Mouse (Mus musculus): ENCODE measurements around the gene Iqschfp. TPM values are rescaled to one million over a fixed set of nuclear protein-coding genes. Genes with fewer than 3 reads are reported as not detected.
A peak's percentile ranks its signal among the peaks of the same experiment; 100 is the strongest.

The Iqschfp gene
- polyA plus RNA-seq, 1 experiment from 2014 or later: 0.39 TPM

DNA sequence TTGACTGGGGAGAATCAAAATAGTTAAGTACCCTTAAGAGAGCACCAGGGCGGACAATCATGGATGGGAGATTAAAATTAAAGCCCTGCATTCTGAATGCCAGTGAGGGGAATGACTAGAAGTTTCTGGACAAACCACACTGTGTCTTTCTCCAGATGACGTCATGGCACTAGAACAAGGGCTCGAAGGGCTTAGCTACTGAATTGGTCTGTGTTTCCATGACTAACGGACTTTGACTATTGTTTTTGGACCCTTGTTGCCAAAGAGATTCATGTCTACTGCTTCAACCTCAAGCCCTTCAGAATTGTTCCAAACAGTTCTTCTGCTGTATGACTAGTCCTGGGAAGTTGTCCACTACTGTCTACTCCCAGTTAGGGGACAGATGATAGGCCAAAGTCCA lies 639.9 kb downstream of the Iqschfp start:
- no peaks in the 10 kb centered on the region for H3K4me1 ChIP-seq (replicated peaks; ENCODE audit: control insufficient read depth, insufficient read depth, low read length)
- no peak overlapping the region for H3K4me3 ChIP-seq (ENCODE audit: low read depth, low read length)
- no peak overlapping the region for H3K27ac ChIP-seq (ENCODE audit: low read depth, low read length)
- DNase-seq (ENCODE audit: low spot score) (no peak), ATAC-seq (ENCODE audit: low FRiP score) (no peak)
- 92% methylated on average over 4 of the region's 4 CpGs for WGBS
- H3K4me2 ChIP-seq (replicated peaks; ENCODE audit: low read depth, low read length): no peak overlapping the region
- H3K36me3 ChIP-seq (ENCODE audit: control insufficient read depth, insufficient read depth, low read length): no peaks in the 10 kb centered on the region
- no peaks in the 10 kb centered on the region for H3K9me3 ChIP-seq (ENCODE audit: control insufficient read depth, low read length)
- H3K9ac ChIP-seq (ENCODE audit: low read depth, low read length): no peak overlapping the region
- no peaks in the 10 kb centered on the region for H3K27me3 ChIP-seq (ENCODE audit: control insufficient read depth, insufficient read depth, low read length)

DNA sequence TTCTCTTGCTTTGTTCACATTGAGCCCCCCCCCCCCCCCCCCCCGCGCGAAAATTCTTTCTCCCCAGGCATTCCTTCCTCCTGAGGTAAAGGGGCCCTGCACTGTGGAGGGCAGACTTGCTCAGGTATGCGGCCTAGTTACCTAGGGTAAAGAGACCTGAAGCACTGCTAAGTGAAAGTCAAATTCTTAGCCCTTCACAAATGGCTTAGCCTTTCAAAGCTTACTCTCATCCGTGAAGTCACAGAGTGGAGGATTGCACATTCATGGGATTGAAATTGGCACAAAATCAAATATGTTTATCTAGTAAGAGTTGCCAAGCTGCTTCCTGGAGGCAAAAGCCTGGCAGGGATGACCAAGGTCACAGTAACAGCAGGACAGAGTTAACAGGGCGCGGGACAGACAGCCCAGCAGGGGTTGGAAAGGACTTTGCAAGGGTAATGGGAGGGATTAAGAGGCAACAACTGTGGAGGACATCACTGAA lies 642.6 kb downstream of the Iqschfp start:
- WGBS: 18% methylated on average over 6 of the region's 7 CpGs
- Histone ChIP-seq H3K9me3 (ENCODE audit: control insufficient read depth, low read length) (no peaks in the 10 kb centered on the region), H3K9ac (ENCODE audit: low read depth, low read length) (no peak overlapping the region), H3K27ac (ENCODE audit: low read depth, low read length) (no peak overlapping the region), H3K4me3 (ENCODE audit: low read depth, low read length) (no peak overlapping the region), H3K27me3 (ENCODE audit: control insufficient read depth, insufficient read depth, low read length) (no peaks in the 10 kb centered on the region), H3K36me3 (ENCODE audit: control insufficient read depth, insufficient read depth, low read length) (no peaks in the 10 kb centered on the region), H3K4me1 (replicated peaks; ENCODE audit: control insufficient read depth, insufficient read depth, low read length) (no peaks in the 10 kb centered on the region), H3K4me2 (replicated peaks; ENCODE audit: low read depth, low read length) (no peak overlapping the region)
- DNase-seq (ENCODE audit: low spot score) (no peak), ATAC-seq (ENCODE audit: low FRiP score) (no peak)

DNA sequence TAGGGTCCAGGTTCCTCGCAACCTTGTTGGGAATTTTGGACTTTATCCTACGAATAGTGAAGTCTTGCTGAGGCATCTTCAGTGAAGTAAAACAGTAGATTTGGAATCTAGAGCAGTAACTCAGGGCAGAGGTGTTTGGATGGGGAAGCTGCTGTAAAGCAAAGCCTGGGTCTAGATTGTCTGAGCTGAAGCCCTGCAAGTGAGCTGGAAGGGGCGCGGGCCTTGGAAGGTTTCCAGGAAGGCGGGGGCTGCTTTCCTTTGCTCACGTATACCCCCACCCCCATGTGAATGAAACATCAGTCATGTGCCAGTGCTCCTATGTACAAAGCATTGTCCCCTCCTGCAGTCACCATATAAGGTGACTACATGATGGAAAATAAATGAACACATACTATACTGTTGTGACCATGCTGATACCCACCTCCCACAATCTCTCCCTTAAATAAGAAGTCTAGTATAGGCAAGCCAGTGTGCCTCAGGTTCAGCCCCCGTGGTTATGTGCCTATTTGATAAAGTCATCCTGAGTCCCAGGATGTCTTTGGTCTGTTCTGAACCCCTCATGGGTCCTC lies 643.2 kb downstream of the Iqschfp start:
- H3K9ac ChIP-seq (ENCODE audit: low read depth, low read length): no peak overlapping the region
- no peaks in the 10 kb centered on the region for H3K4me1 ChIP-seq (replicated peaks; ENCODE audit: control insufficient read depth, insufficient read depth, low read length)
- H3K36me3 ChIP-seq (ENCODE audit: control insufficient read depth, insufficient read depth, low read length): no peaks in the 10 kb centered on the region
- H3K9me3 ChIP-seq (ENCODE audit: control insufficient read depth, low read length): no peaks in the 10 kb centered on the region
- H3K27me3 ChIP-seq (ENCODE audit: control insufficient read depth, insufficient read depth, low read length): no peaks in the 10 kb centered on the region
- DNase-seq (ENCODE audit: low spot score) (no peak), ATAC-seq (ENCODE audit: low FRiP score) (no peak)
- H3K27ac ChIP-seq (ENCODE audit: low read depth, low read length): no peak overlapping the region
- H3K4me3 ChIP-seq (ENCODE audit: low read depth, low read length): no peak overlapping the region
- H3K4me2 ChIP-seq (replicated peaks; ENCODE audit: low read depth, low read length): no peak overlapping the region
- 75% methylated on average over 7 of the region's 7 CpGs for WGBS

DNA sequence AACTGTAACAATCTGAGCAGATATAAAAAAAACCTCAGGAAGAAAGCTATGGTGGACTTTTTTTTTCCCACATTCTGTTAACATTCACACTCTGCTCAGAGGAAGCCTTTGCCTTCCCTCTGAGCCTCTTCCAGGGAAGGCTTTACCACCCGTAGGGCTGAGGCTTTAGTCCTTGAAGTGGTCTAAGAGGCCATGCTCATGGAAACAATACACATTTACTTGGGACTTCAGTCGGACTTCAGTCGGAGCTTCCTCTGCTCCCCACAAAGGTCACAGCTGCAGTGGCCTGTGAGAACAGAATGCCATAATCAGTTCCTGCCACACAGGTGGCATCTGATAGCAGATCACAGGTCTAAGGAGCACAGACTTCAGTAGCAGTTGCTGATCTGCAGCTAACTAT lies 644.0 kb downstream of the Iqschfp start:
- 45% methylated on average over 3 of the region's 3 CpGs for WGBS

DNA sequence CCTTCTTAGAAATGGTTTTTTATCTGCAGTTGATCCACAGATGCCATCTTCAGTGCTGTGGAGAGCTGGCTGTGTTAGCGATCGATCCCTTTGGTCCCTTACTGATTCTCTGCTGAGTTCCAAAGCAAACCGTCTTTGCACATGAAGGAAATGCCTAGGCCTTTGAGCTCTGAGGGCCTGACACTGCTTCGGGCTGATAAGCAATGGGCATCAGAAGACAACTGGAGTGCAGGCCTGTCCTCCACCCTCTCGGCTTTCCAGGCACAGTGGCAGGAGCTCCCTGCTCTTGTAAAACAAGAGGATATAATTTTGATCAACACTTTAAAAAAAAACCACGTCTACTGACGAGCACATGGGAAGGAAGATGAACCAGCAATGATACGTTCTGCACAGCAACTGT lies 649.7 kb downstream of the Iqschfp start:
- WGBS: 88% methylated on average over 8 of the region's 8 CpGs
- H3K27ac ChIP-seq (ENCODE audit: low read depth, low read length): no peak overlapping the region
- H3K9me3 ChIP-seq (ENCODE audit: control insufficient read depth, low read length): no peaks in the 10 kb centered on the region
- no peaks in the 10 kb centered on the region for H3K36me3 ChIP-seq (ENCODE audit: control insufficient read depth, insufficient read depth, low read length)
- ATAC-seq (ENCODE audit: low FRiP score) (no peak), DNase-seq (ENCODE audit: low spot score) (no peak)
- no peak overlapping the region for H3K4me3 ChIP-seq (ENCODE audit: low read depth, low read length)
- H3K27me3 ChIP-seq (ENCODE audit: control insufficient read depth, insufficient read depth, low read length): no peaks in the 10 kb centered on the region
- no peaks in the 10 kb centered on the region for H3K4me1 ChIP-seq (replicated peaks; ENCODE audit: control insufficient read depth, insufficient read depth, low read length)
- no peak overlapping the region for H3K4me2 ChIP-seq (replicated peaks; ENCODE audit: low read depth, low read length)
- H3K9ac ChIP-seq (ENCODE audit: low read depth, low read length): no peak overlapping the region

More for the DNA sequence above, 644.0 kb downstream of the Iqschfp start:
- no peak overlapping the region for H3K4me3 ChIP-seq (ENCODE audit: low read depth, low read length)
- no peak overlapping the region for H3K27ac ChIP-seq (ENCODE audit: low read depth, low read length)
- H3K9me3 ChIP-seq (ENCODE audit: control insufficient read depth, low read length): no peaks in the 10 kb centered on the region
- DNase-seq (ENCODE audit: low spot score) (no peak), ATAC-seq (ENCODE audit: low FRiP score) (no peak)
- H3K4me1 ChIP-seq (replicated peaks; ENCODE audit: control insufficient read depth, insufficient read depth, low read length): no peaks in the 10 kb centered on the region
- H3K36me3 ChIP-seq (ENCODE audit: control insufficient read depth, insufficient read depth, low read length): no peaks in the 10 kb centered on the region
- H3K9ac ChIP-seq (ENCODE audit: low read depth, low read length): no peak overlapping the region
- H3K4me2 ChIP-seq (replicated peaks; ENCODE audit: low read depth, low read length): no peak overlapping the region
- H3K27me3 ChIP-seq (ENCODE audit: control insufficient read depth, insufficient read depth, low read length): no peaks in the 10 kb centered on the region

DNA sequence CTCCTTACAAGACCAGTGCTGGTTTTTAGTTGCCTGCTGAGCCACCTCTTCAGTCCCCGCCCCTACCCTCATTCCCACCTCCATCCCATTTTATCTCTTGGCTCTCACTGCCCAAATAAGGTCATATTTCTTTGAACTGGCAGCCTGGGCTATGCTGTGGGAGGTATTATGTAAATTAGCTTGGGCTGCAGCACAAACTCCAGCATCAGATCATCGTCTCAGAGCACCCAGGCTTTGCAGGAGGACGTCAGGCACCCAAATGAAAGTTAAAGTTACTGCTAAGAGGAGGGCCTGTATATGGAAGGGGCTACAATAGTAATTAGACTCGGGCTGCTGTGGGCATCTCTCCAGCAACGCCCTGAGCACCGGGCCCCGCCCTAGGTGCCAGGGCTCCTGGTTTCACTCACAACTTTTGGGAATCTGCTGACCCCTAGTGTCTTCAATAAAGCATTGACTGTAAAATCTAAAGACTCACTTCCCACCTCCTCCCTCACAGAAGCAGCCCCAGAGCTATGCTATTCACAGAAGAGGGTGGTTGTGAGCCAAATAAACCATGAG lies 651.0 kb downstream of the Iqschfp start:
- 6% methylated on average over 7 of the region's 7 CpGs for WGBS
- no peaks in the 10 kb centered on the region for H3K36me3 ChIP-seq (ENCODE audit: control insufficient read depth, insufficient read depth, low read length)
- no peaks in the 10 kb centered on the region for H3K4me1 ChIP-seq (replicated peaks; ENCODE audit: control insufficient read depth, insufficient read depth, low read length)
- peak; percentile 87 for ATAC-seq (ENCODE audit: low FRiP score)
- H3K9ac ChIP-seq (ENCODE audit: low read depth, low read length): no peak overlapping the region
- no peaks in the 10 kb centered on the region for H3K9me3 ChIP-seq (ENCODE audit: control insufficient read depth, low read length)
- H3K27ac ChIP-seq (ENCODE audit: low read depth, low read length): no peak overlapping the region
- H3K4me3 ChIP-seq (ENCODE audit: low read depth, low read length): no peak overlapping the region
- H3K4me2 ChIP-seq (replicated peaks; ENCODE audit: low read depth, low read length): peak overlapping the region; percentile 9; the same call in 1 of the 2 replicates
- H3K27me3 ChIP-seq (ENCODE audit: control insufficient read depth, insufficient read depth, low read length): no peaks in the 10 kb centered on the region
- peak; percentile 74 for DNase-seq (ENCODE audit: low spot score)

DNA sequence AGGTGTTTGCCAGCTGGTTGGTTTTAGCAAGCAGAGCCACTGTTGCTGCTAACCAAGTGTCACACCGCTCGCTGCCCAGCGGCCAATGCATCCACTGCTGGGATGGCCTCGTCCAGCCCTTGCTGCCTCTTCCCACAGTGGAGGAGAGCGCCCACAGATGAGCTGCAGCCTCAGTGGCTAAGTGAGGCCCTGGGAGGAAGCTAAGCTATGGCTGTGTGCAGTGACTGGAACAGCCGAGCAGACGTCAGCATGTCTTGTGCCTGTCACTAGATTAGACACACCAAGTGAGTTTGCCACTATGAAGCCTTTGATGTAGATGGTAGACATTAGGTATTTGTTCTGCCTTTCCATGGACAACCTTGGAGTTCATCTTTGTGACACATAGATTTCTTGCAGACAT lies 652.8 kb downstream of the Iqschfp start:
- Histone ChIP-seq H3K4me3 (ENCODE audit: low read depth, low read length) (no peak overlapping the region), H3K4me2 (replicated peaks; ENCODE audit: low read depth, low read length) (no peak overlapping the region), H3K27me3 (ENCODE audit: control insufficient read depth, insufficient read depth, low read length) (no peaks in the 10 kb centered on the region), H3K4me1 (replicated peaks; ENCODE audit: control insufficient read depth, insufficient read depth, low read length) (no peaks in the 10 kb centered on the region), H3K36me3 (ENCODE audit: control insufficient read depth, insufficient read depth, low read length) (no peaks in the 10 kb centered on the region), H3K27ac (ENCODE audit: low read depth, low read length) (no peak overlapping the region), H3K9ac (ENCODE audit: low read depth, low read length) (no peak overlapping the region), H3K9me3 (ENCODE audit: control insufficient read depth, low read length) (no peaks in the 10 kb centered on the region)
- DNase-seq (ENCODE audit: low spot score) (no peak), ATAC-seq (ENCODE audit: low FRiP score) (no peak)
- WGBS: 60% methylated on average over 7 of the region's 7 CpGs

DNA sequence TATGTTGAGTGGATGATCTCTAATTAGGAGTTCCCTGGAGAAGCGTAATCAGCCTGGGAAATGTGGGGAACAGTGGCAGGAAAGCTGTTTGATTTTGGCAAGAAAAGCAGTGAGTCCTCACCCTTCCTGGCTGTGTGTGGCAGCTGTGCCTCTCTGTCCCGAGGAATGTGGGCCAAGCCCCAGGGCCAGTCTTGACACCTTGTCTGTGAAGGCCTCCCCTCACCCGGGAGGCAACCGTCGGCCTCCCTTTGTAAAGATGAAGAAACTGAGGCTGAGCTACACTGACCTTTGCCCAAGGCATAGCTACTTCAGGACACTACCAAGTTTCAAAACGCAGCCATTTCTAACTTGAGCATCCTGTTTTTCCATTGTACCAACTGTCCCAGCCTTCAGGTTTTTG lies 653.9 kb downstream of the Iqschfp start:
- DNase-seq (ENCODE audit: low spot score) (no peak), ATAC-seq (ENCODE audit: low FRiP score) (no peak)
- Histone ChIP-seq H3K4me1 (replicated peaks; ENCODE audit: control insufficient read depth, insufficient read depth, low read length) (no peaks in the 10 kb centered on the region), H3K9ac (ENCODE audit: low read depth, low read length) (no peak overlapping the region), H3K4me3 (ENCODE audit: low read depth, low read length) (no peak overlapping the region), H3K36me3 (ENCODE audit: control insufficient read depth, insufficient read depth, low read length) (no peaks in the 10 kb centered on the region), H3K4me2 (replicated peaks; ENCODE audit: low read depth, low read length) (no peak overlapping the region), H3K27ac (ENCODE audit: low read depth, low read length) (no peak overlapping the region), H3K27me3 (ENCODE audit: control insufficient read depth, insufficient read depth, low read length) (no peaks in the 10 kb centered on the region), H3K9me3 (ENCODE audit: control insufficient read depth, low read length) (no peaks in the 10 kb centered on the region)
- WGBS: 63% methylated on average over 6 of the region's 6 CpGs

DNA sequence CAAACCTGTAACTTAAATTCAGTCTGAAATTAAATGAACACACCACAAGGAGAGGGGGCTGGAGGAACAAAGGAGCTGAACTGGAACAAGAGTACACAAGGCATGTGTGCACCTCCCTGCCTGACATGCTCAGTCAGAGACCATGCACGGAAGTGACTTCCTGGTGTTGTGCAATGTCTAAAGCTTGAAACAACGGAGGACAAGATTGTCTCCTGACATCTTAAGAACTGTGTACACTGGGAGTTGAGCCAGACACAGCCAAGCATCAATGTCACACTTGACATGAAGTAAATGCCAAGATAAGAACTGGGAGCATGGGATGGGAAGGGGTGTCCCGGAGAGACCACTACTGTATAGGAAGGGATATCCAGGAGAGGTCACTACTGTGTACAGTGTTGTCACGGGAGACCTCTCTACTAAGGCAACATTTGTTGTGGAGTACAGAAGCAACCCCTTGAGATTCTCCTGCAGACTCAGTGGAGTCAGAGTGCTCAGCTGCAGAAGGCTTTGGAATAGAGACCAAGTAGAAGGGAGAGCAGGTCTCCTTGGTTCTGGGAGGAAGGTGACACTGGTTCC lies 663.1 kb downstream of the Iqschfp start:
- Histone ChIP-seq H3K27ac (ENCODE audit: low read depth, low read length) (no peak overlapping the region), H3K4me1 (replicated peaks; ENCODE audit: control insufficient read depth, insufficient read depth, low read length) (no peaks in the 10 kb centered on the region), H3K27me3 (ENCODE audit: control insufficient read depth, insufficient read depth, low read length) (no peaks in the 10 kb centered on the region), H3K36me3 (ENCODE audit: control insufficient read depth, insufficient read depth, low read length) (no peaks in the 10 kb centered on the region), H3K9ac (ENCODE audit: low read depth, low read length) (no peak overlapping the region), H3K4me2 (replicated peaks; ENCODE audit: low read depth, low read length) (no peak overlapping the region), H3K9me3 (ENCODE audit: control insufficient read depth, low read length) (no peaks in the 10 kb centered on the region), H3K4me3 (ENCODE audit: low read depth, low read length) (no peak overlapping the region)
- ATAC-seq (ENCODE audit: low FRiP score): no peak
- no peak for DNase-seq (ENCODE audit: low spot score)
- WGBS: 84% methylated on average over 4 of the region's 4 CpGs
